Mouse (Mus musculus) heart, adult 8-10 months (tissue): ENCODE data around the gene Apex1. TPM values are rescaled to one million over a fixed set of nuclear protein-coding genes. Genes with fewer than 3 reads are reported as not detected.
"Not testable (repeated sequence)": the region's sequence is repeated elsewhere in the genome, so short reads cannot be mapped to it uniquely, and the experiment has no call there.

ENCODE experiments used
- DNase-seq: peaks from one replicate; pipeline ENCODE4 v3.0.0; 2022; ENCODE audit warnings: low spot score
- total RNA-seq, 4 experiments: library from RNA; stranded (reverse); gene quantifications; 2 replicates each; pipeline ENCODE4 v1.2.4; 2022

The Apex1 gene
- total RNA-seq, 4 experiments from 2014 or later, result 23.1 to 33.8 (median 26.7) TPM

DNA sequence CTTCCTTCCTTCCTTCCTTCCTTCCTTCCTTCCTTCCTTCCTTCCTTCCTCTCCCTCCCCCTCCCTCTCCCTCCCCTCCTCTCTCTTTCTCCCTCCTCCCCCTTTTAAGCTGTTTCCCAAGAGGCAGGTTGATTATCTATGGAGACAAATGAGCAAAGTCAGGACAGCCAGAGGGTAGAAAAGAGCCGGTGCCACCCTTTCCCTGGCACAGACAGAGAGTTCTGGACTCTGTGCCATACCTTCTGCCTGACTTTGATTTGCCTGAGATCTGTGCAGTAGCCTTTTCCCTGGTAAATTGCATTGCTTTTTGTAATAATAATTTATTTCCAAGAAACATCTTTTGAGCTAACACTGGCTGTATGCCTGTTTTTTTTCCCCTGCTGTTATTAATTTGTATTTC is 44.3 kb downstream of the Apex1 start:
- no peak for DNase-seq

DNA sequence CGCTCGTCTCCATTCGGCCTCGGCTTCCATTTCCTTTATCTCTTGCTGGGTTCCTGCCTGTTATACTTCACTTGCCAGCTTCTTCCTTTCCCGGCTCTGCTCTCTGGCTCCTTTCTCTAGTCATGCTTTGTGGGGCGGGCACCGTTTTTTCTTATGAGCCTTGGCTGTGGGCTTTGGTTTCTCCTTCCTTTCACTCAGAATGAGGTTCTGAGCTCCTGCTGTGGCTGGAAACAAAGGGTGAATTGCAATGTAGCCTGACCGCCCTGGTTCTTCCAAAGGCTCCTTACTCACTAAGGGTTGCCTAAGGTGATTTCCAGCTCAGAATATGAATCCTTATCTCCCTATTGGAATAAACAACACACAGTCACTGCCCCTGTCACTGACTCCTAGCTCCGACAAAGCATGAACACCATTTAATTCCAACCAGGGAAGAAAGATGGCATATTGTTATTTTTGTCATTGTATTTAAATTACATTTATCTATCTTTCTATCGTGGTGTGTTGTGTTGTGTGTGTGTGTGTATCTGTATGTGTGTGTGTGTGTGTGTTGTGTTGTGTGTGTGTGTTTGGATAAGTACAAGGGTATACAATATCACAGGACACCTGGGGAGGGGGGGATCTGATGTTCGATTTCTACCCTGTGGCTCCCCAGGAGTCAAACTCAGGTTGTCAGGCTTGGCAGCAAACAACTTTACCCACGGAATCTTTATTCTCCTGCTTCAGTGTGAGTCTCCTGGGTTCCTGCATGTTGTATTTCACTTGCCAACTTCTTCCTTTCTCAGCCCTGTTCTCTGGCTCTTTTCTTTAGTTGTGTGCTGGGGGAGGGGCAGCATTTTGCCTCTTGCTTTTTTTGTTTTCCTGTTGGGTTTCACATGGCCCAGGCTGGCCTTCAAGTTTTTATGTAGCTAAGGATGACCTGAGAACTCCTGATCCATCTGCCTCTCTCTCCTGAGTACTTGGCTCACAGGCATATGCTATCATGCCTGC is 45.1 kb downstream of the Apex1 start:
- DNase-seq, result peak; percentile 38

DNA sequence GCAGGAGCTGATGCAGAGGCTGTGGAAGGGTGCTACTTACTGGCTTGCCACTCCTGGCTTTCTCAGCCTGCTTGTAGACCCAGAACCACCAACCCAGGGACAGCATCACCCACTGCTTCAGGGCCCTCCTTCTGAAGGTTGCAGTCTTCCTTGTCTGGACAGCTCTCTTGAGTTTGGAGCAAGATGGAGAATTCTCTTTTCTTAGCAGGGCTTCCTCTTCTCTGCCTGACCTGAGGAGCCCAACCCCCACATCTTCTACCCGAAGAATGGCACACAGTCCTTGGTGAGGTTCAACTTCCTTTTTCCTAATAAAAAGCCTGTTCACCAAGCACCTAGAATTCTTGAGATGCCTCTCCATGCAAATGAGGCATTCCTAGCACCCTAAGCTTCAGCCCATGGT is 46.1 kb downstream of the Apex1 start:
- DNase-seq, result no peak

DNA sequence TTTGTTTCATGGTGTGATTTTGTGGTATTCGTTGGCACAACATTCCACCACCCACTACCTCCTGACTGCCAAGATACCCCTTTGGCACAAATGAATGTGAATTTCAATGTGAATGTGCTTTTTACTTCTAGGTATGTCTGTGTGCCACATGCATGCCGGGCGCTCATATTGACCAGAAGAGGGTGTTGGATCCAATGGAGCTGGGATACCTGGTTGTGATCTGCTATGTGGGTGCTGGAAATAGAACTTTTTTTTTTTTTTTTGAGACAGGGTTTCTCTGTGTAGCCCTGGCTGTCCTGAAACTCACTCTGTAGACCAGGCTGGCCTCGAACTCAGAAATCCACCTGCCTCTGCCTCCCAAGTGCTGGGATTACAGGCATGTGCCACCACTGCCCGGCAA is 48.3 kb downstream of the Apex1 start:
- DNase-seq, result not testable (repeated sequence)

DNA sequence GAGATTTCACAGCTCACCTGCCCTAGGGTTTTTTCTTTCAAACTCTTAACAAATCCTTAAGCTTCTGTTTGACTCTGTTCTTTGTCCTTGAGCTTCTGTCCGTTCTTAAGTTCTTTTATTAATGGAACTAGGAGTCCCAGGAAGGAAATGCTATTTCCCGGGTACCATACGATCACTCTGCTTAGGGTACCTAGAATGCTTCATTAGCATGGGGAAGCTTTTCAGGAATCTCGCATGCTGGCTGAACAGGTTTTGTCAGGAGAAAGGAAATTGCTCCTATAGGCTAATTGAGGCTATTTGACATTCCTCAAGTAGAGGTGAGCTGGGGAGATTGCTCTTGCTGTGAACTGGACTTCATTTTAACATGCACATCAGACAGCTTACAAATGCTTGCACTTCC is 48.9 kb downstream of the Apex1 start:
- no peak for DNase-seq

DNA sequence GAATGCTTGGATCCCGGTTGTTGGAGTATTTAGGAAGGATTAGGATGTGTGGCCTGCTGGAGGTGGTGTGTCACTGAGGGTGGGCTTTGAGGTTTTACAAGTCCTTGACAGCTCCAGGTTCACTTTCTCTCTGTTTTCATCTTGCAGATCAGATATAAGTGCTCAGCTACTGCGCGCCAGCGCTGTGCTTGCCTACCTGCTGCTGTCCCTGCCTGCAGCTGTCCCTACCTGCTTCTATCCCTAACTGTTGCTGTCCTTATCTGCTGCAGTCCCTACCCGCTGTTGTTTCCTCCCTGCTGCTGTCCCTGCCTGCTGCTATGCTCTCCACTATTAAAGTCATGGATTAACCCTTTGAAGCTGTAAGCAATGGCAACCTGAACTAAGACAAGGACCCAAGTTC is 50.2 kb downstream of the Apex1 start:
- DNase-seq, result no peak

DNA sequence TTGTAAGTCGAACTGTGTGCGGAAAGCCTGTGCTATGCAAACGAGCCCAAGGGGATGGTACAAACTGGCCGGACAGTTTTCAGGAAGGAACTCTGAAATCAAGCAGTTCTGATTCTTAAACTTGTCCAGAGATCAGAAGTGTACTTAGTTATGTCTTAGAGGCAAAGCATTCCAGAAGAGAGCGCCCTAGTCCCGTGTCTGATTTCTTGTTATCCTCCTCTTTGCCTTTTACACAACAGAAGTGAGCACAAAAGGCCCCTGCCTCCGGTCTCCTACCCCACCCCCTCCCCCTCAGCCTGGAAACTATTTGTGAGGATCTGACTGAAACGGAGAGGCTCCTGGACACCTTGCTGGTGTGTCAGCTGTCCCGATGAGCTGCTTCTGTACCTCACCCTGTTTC is 51.9 kb downstream of the Apex1 start:
- DNase-seq, result peak; percentile 47

Other genes starting within 250 kb of the Apex1 start
- gene Olfr747, start 231.8 kb upstream of the Apex1 start, total RNA-seq, result not detected
- gene Olfr748, start 217.6 kb upstream of the Apex1 start, total RNA-seq, result not detected
- gene Olfr749, start 179.9 kb upstream of the Apex1 start, total RNA-seq, result not detected
- gene Ttc5, start 139.4 kb upstream of the Apex1 start, total RNA-seq, result 10 to 100 TPM; 11.9 to 17.8 (median 13.6) TPM
- gene Ccnb1ip1, start 117.2 kb upstream of the Apex1 start, total RNA-seq, result under 1 TPM in 1 of 4 experiments, not detected in 3; 0.47 TPM
- 10 to 100 TPM; 11.6 to 16.2 (median 13.0) TPM for gene Parp2, start 117.1 kb upstream of the Apex1 start, total RNA-seq
- 10 to 100 TPM in 2 of 4 experiments, 1 to 10 TPM in 2; 8.0 to 12.1 (median 10.0) TPM for gene Tep1, start 54.4 kb upstream of the Apex1 start, total RNA-seq
- gene Klhl33, start 27.5 kb upstream of the Apex1 start, total RNA-seq, result 10 to 100 TPM; 13.4 to 33.6 (median 21.6) TPM
- 10 to 100 TPM; 53.6 to 75.8 (median 70.5) TPM for gene Osgep, start 75 bp upstream of the Apex1 start, total RNA-seq
- gene Pip4p1, start 5.9 kb downstream of the Apex1 start, total RNA-seq, result 10 to 100 TPM; 19.3 to 24.5 (median 20.6) TPM
- 10 to 100 TPM in 1 of 4 experiments, 1 to 10 TPM in 3; 8.0 to 10.9 (median 9.3) TPM for gene Pnp, start 6.1 kb downstream of the Apex1 start, total RNA-seq
- gene Gm49342, start 19.5 kb downstream of the Apex1 start, total RNA-seq, result 10 to 100 TPM in 2 of 4 experiments, 1 to 10 TPM in 2; 6.8 to 12.3 (median 9.5) TPM
- 1 to 10 TPM in 1 of 4 experiments, under 1 TPM in 2, not detected in 1; 0.52 to 1.2 (median 0.84) TPM for gene Pnp2, start 31.0 kb downstream of the Apex1 start, total RNA-seq
- gene Rnase10, start 82.8 kb downstream of the Apex1 start, total RNA-seq, result under 1 TPM in 3 of 4 experiments, not detected in 1; 0.25 to 0.37 (median 0.27) TPM
- gene Rnase9, start 116.9 kb downstream of the Apex1 start, total RNA-seq, result not detected
- not detected for gene Rnase11, start 125.2 kb downstream of the Apex1 start, total RNA-seq
- gene Rnase12, start 132.7 kb downstream of the Apex1 start, total RNA-seq, result not detected
- not detected for gene Olfr750, start 149.5 kb downstream of the Apex1 start, total RNA-seq
- 10 to 100 TPM; 38.7 to 52.9 (median 46.5) TPM for gene Rnase4, start 166.1 kb downstream of the Apex1 start, total RNA-seq
- 1 to 10 TPM; 3.6 to 9.2 (median 4.9) TPM for gene Ang, start 166.2 kb downstream of the Apex1 start, total RNA-seq
- gene Eddm3b, start 189.5 kb downstream of the Apex1 start, total RNA-seq, result not detected
- gene Rnase6, start 198.9 kb downstream of the Apex1 start, total RNA-seq, result under 1 TPM; 0.16 to 0.63 (median 0.33) TPM
- 1 to 10 TPM in 2 of 4 experiments, under 1 TPM in 1, not detected in 1; 0.29 to 1.4 (median 1.3) TPM for gene Rnase1, start 221.8 kb downstream of the Apex1 start, total RNA-seq
- gene Rnase2b, start 237.3 kb downstream of the Apex1 start, total RNA-seq, result not detected